Mouse (Mus musculus) MEL (cell line): Measurements from ENCODE around the gene Aqp7. TPM values are rescaled to one million over a fixed set of nuclear protein-coding genes. Genes with fewer than 3 reads are reported as not detected.

Experiments
- DNase-seq: peaks from one replicate; pipeline ENCODE4 v3.0.0; 2011; ENCODE audit warnings: low read depth, low spot score
- H3K27ac ChIP-seq: 2 replicates; pipeline ENCODE4 v1.5.1; 2012; ENCODE audit warnings: low read depth, mild to moderate bottlenecking, control low read depth, low read length, moderate library complexity; ENCODE audit not compliant: control insufficient read depth
- H3K27me3 ChIP-seq, 2 experiments: fragments of 150-350 bp in 1 of 2; sonication (generic) in 1 of 2; 2 replicates each; pipeline ENCODE4 v1.6.1; 2012; ENCODE audit warnings: low read length in 2 of 2, mild to moderate bottlenecking in 2 of 2, improper control_type of control experiment in 1 of 2, moderate library complexity in 1 of 2; ENCODE audit not compliant: insufficient read depth in 2 of 2, control insufficient read depth in 1 of 2
- H3K36me3 ChIP-seq, 2 experiments: 2 replicates each; pipeline ENCODE4 v1.6.1; 2012 to 2014; ENCODE audit warnings: low read length in 2 of 2, improper control_type of control experiment in 1 of 2, inconsistent platforms in 1 of 2, mild to moderate bottlenecking in 1 of 2; ENCODE audit not compliant: insufficient read depth in 2 of 2, control insufficient read depth in 1 of 2
- H3K4me1 ChIP-seq, 2 experiments: fragments of 150-350 bp in 1 of 2; sonication (generic) in 1 of 2; 2 replicates each; pipeline ENCODE4 v1.6.1; 2012; ENCODE audit warnings: low read length in 2 of 2, improper control_type of control experiment in 1 of 2, mild to moderate bottlenecking in 1 of 2; ENCODE audit not compliant: insufficient read depth in 2 of 2, control insufficient read depth in 1 of 2
- H3K4me3 ChIP-seq, 2 experiments: fragments of 150-350 bp in 1 of 2; sonication (generic) in 1 of 2; 2 replicates each; pipeline ENCODE4 v1.5.1; 2012; ENCODE audit warnings: low read depth in 2 of 2, low read length in 2 of 2, mild to moderate bottlenecking in 2 of 2, moderate library complexity in 2 of 2, control low read depth in 1 of 2, improper control_type of control experiment in 1 of 2; ENCODE audit not compliant: control insufficient read depth in 1 of 2, insufficient read depth in 1 of 2
- H3K79me2 ChIP-seq: 2 replicates; pipeline ENCODE4 v1.6.1; 2012; ENCODE audit warnings: mild to moderate bottlenecking, low read length, moderate library complexity; ENCODE audit not compliant: control insufficient read depth, poor library complexity, insufficient read depth
- H3K9ac ChIP-seq: 2 replicates; pipeline ENCODE4 v1.6.1; 2012; ENCODE audit warnings: low read depth, mild to moderate bottlenecking, control low read depth, low read length, moderate library complexity; ENCODE audit not compliant: control insufficient read depth, poor library complexity, severe bottlenecking
- H3K9me3 ChIP-seq: fragments of 150-350 bp; sonication (generic); replicated peaks from 2 replicates; pipeline ENCODE4 v1.6.1; 2012; ENCODE audit warnings: mild to moderate bottlenecking, low read length, improper control_type of control experiment, moderate library complexity; ENCODE audit not compliant: insufficient read depth
- BHLHE40 ChIP-seq: IDR thresholded peaks from 2 replicates; pipeline ENCODE4 v1.6.1; 2012; ENCODE audit warnings: low read depth, mild to moderate bottlenecking, inconsistent platforms, low read length, improper control_type of control experiment, borderline replicate concordance
- CHD2 ChIP-seq: IDR thresholded peaks from 2 replicates; pipeline ENCODE4 v1.6.1; 2011; ENCODE audit warnings: low read length, improper control_type of control experiment
- ELF1 ChIP-seq: IDR thresholded peaks from 2 replicates; pipeline ENCODE4 v1.6.1; 2014; ENCODE audit warnings: low read depth, mild to moderate bottlenecking, inconsistent platforms, low read length, improper control_type of control experiment, moderate library complexity
- EP300 ChIP-seq, 2 experiments: IDR thresholded peaks; 2 replicates each; pipeline ENCODE4 v1.6.1; 2011; ENCODE audit warnings: improper control_type of control experiment in 2 of 2, low read length in 2 of 2, low read depth in 1 of 2, mild to moderate bottlenecking in 1 of 2
- GABPA ChIP-seq: IDR thresholded peaks from 2 replicates; pipeline ENCODE4 v1.6.1; 2012; ENCODE audit warnings: low read depth, mild to moderate bottlenecking, inconsistent platforms, low read length, improper control_type of control experiment, moderate library complexity
- HCFC1 ChIP-seq: IDR thresholded peaks from 2 replicates; pipeline ENCODE4 v1.6.1; 2012; ENCODE audit warnings: low read depth, mild to moderate bottlenecking, inconsistent platforms, low read length, improper control_type of control experiment, moderate library complexity
- KAT2A ChIP-seq: conservative IDR thresholded peaks from 2 replicates; pipeline ENCODE4 v1.6.1; 2012; ENCODE audit warnings: low read depth, low read length, improper control_type of control experiment, inconsistent platforms
- MAX ChIP-seq: IDR thresholded peaks from 2 replicates; pipeline ENCODE4 v1.6.1; 2011; ENCODE audit warnings: low read length, improper control_type of control experiment
- MAZ ChIP-seq: IDR thresholded peaks from 2 replicates; pipeline ENCODE4 v1.6.1; 2012; ENCODE audit warnings: low read depth, mild to moderate bottlenecking, inconsistent platforms, low read length, improper control_type of control experiment
- NELFE ChIP-seq: IDR thresholded peaks from 2 replicates; pipeline ENCODE4 v1.6.1; 2011; ENCODE audit warnings: low read depth, low read length, improper control_type of control experiment
- NRF1 ChIP-seq: IDR thresholded peaks from 2 replicates; pipeline ENCODE4 v1.6.1; 2014; ENCODE audit warnings: low read depth, mild to moderate bottlenecking, inconsistent platforms, low read length, improper control_type of control experiment, moderate library complexity; ENCODE audit not compliant: poor library complexity, insufficient read depth, severe bottlenecking
- POLR2A ChIP-seq, 2 experiments: IDR thresholded peaks; 2 replicates each; pipeline ENCODE4 v1.6.1; 2011 to 2012; ENCODE audit warnings: low read length in 2 of 2, mild to moderate bottlenecking in 2 of 2, control low read depth in 1 of 2, improper control_type of control experiment in 1 of 2, low read depth in 1 of 2, moderate library complexity in 1 of 2; ENCODE audit not compliant: control insufficient read depth in 1 of 2, insufficient read depth in 1 of 2, poor library complexity in 1 of 2
- POLR2AphosphoS5 ChIP-seq: IDR thresholded peaks from 2 replicates; pipeline ENCODE4 v1.6.1; 2012; ENCODE audit warnings: low read depth, borderline replicate concordance, mild to moderate bottlenecking, inconsistent platforms, low read length, moderate library complexity, mixed read lengths
- RCOR1 ChIP-seq: IDR thresholded peaks from 2 replicates; pipeline ENCODE4 v1.6.1; 2012; ENCODE audit warnings: low read depth, mild to moderate bottlenecking, inconsistent platforms, low read length, improper control_type of control experiment
- SIN3A ChIP-seq: IDR thresholded peaks from 2 replicates; pipeline ENCODE4 v1.6.1; 2012; ENCODE audit warnings: low read length, improper control_type of control experiment, inconsistent platforms
- SMC3 ChIP-seq: IDR thresholded peaks from 2 replicates; pipeline ENCODE4 v1.6.1; 2011; ENCODE audit warnings: low read depth, low read length, improper control_type of control experiment
- TAL1 ChIP-seq: IDR thresholded peaks from 2 replicates; pipeline ENCODE4 v1.6.1; 2012; ENCODE audit warnings: mild to moderate bottlenecking, inconsistent platforms, low read length, moderate library complexity, mixed read lengths
- TCF12 ChIP-seq: IDR thresholded peaks from 2 replicates; pipeline ENCODE4 v1.6.1; 2014; ENCODE audit warnings: low read depth, mild to moderate bottlenecking, inconsistent platforms, low read length, improper control_type of control experiment, moderate library complexity
- USF1 ChIP-seq: IDR thresholded peaks from 2 replicates; pipeline ENCODE4 v1.6.1; 2014; ENCODE audit warnings: low read depth, mild to moderate bottlenecking, inconsistent platforms, low read length, improper control_type of control experiment, moderate library complexity
- USF2 ChIP-seq, 2 experiments: IDR thresholded peaks; 2 replicates each; pipeline ENCODE4 v1.6.1; 2011 to 2012; ENCODE audit warnings: improper control_type of control experiment in 2 of 2, low read length in 2 of 2, borderline replicate concordance in 1 of 2, inconsistent platforms in 1 of 2, low read depth in 1 of 2, mild to moderate bottlenecking in 1 of 2; ENCODE audit not compliant: insufficient read depth in 1 of 2
- ZC3H11A ChIP-seq: IDR thresholded peaks from 2 replicates; pipeline ENCODE4 v1.6.1; 2012; ENCODE audit warnings: low read depth, mild to moderate bottlenecking, inconsistent platforms, low read length, improper control_type of control experiment
- ZNF384 ChIP-seq: IDR thresholded peaks from 2 replicates; pipeline ENCODE4 v1.6.1; 2012; ENCODE audit warnings: low read depth, mild to moderate bottlenecking, inconsistent platforms, low read length, improper control_type of control experiment
- polyA plus RNA-seq, 2 experiments: library from polyadenylated mRNA; stranded (reverse) in 1 of 2; unstranded in 1 of 2; fragments of >175 nt in 1 of 2; fragments of >200 nt in 1 of 2; gene quantifications; 2 replicates each; pipeline versions ENCODE4 v1.2.1 to v1.2.4; 2012; ENCODE audit warnings: low replicate concordance in 2 of 2, low read depth in 1 of 2; ENCODE audit not compliant: insufficient read length in 2 of 2, insufficient read depth in 1 of 2, missing spikeins in 1 of 2
- total RNA-seq: library from RNA; depleted of rRNA; stranded (reverse); fragments of 300-350 nt; gene quantifications from 2 replicates; pipeline ENCODE4 v1.2.3, GENCODE M21; 2012

The Aqp7 gene
- total and polyA plus RNA-seq, 3 experiments, result 0.06 TPM; not detected in 2

GRCm38 (mm10) chr4:41046254-41046795, 1.6 kb downstream of the Aqp7 start:
- H3K79me2 ChIP-seq, result no peaks in the 10 kb centered on the region
- no peak for DNase-seq
- H3K9ac ChIP-seq, result no peak overlapping the region
- no peaks in the 10 kb centered on the region; a peak in 1 of 4 replicates for H3K27me3 ChIP-seq
- H3K4me3 ChIP-seq, result no peak overlapping the region
- no peaks in the 10 kb centered on the region for H3K36me3 ChIP-seq
- TF ChIP-seq KAT2A (no peak), USF1 (no peak), GABPA (no peak), TCF12 (no peak), CHD2 (no peak), ZNF384 (no peak), SIN3A (no peak), POLR2AphosphoS5 (no peak), RCOR1 (no peak), ZC3H11A (no peak), MAZ (no peak), EP300 (IDR thresholded peaks at IDR 0.05; ENCODE audit: low read depth in 1 of 2, low read length in 2 of 2) (no peak), BHLHE40 (no peak), ELF1 (no peak), TAL1 (no peak), SMC3 (no peak), POLR2A (IDR thresholded peaks at IDR 0.05; ENCODE audit: control insufficient read depth in 1 of 2, insufficient read depth in 1 of 2, low read depth in 1 of 2, low read length in 2 of 2, poor library complexity in 1 of 2) (no peak)
- no peaks in the 10 kb centered on the region for H3K9me3 ChIP-seq
- H3K27ac ChIP-seq, result no peak overlapping the region
- H3K4me1 ChIP-seq, result no peaks in the 10 kb centered on the region

GRCm38 (mm10) chr4:41045288-41045687, 2.7 kb downstream of the Aqp7 start:
- H3K79me2 ChIP-seq, result no peaks in the 10 kb centered on the region
- DNase-seq, result no peak
- TF ChIP-seq MAX, result no peak
- TF ChIP-seq USF2 (IDR thresholded peaks at IDR 0.05; ENCODE audit: borderline replicate concordance in 1 of 2, insufficient read depth in 1 of 2, low read depth in 1 of 2, low read length in 2 of 2), result no peak
- no peak for TF ChIP-seq CHD2
- no peak for TF ChIP-seq TAL1
- TF ChIP-seq HCFC1, result no peak
- no peak for TF ChIP-seq ELF1
- TF ChIP-seq NRF1, result no peak
- no peak for TF ChIP-seq NELFE
- TF ChIP-seq POLR2A (IDR thresholded peaks at IDR 0.05; ENCODE audit: control insufficient read depth in 1 of 2, insufficient read depth in 1 of 2, low read depth in 1 of 2, low read length in 2 of 2, poor library complexity in 1 of 2), result no peak
- TF ChIP-seq KAT2A, result no peak
- no peaks in the 10 kb centered on the region for H3K9me3 ChIP-seq
- H3K27me3 ChIP-seq, result no peaks in the 10 kb centered on the region; a peak in 1 of 4 replicates
- H3K4me1 ChIP-seq, result no peaks in the 10 kb centered on the region
- H3K36me3 ChIP-seq, result no peaks in the 10 kb centered on the region
- H3K27ac ChIP-seq, result no peak overlapping the region
- no peak overlapping the region for H3K9ac ChIP-seq
- H3K4me3 ChIP-seq, result no peak overlapping the region
